Mouse (Mus musculus) spleen, adult 2 months (tissue): ENCODE data around the gene Hipk1.

Experiments used
- CTCF ChIP-seq: fragments of 200-500 bp; IDR thresholded peaks from 2 replicates; pipeline ENCODE4 v1.5.1; 2011; ENCODE audit warnings: mild to moderate bottlenecking, inconsistent platforms; ENCODE audit not compliant: insufficient read depth, insufficient read length, insufficient replicate concordance; ENCODE audit errors: extremely low read depth
- POLR2A ChIP-seq: fragments of 200-500 bp; IDR thresholded peaks from 2 replicates; pipeline ENCODE4 v1.6.1; 2011; ENCODE audit warnings: low read depth, low read length, inconsistent platforms

DNA sequence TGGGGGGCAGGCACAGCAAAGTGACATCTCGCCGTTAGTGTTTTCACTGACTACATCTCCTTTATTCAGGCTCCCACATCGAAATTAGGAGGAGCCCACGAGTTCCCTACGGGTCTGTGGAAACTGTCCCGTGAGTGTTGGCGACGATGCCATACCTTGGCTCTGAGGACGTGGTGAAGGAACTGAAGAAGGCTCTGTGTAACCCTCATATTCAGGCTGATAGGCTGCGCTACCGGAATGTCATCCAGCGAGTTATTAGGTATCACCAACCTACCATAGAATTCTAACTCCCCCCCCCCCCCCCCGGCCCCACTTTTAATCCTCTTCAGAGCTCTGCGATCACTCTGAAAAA is 18.4 kb upstream of the Hipk1 start:
- TF ChIP-seq CTCF (no peak), POLR2A (no peak)
